Mouse (Mus musculus) lung, adult 2 months (tissue): Measurements from ENCODE around the gene Rras.

Experiments used
- CTCF ChIP-seq: fragments of 200-500 bp; IDR thresholded peaks from 2 replicates; pipeline ENCODE4 v1.5.1; 2011; ENCODE audit warnings: mild to moderate bottlenecking, low read length, control low read depth; ENCODE audit not compliant: insufficient read depth
- POLR2A ChIP-seq: fragments of 200-500 bp; IDR thresholded peaks from 2 replicates; pipeline ENCODE4 v1.6.1; 2011; ENCODE audit warnings: low read depth, mild to moderate bottlenecking, control low read depth, low read length, borderline replicate concordance; ENCODE audit errors: extremely low read depth

DNA sequence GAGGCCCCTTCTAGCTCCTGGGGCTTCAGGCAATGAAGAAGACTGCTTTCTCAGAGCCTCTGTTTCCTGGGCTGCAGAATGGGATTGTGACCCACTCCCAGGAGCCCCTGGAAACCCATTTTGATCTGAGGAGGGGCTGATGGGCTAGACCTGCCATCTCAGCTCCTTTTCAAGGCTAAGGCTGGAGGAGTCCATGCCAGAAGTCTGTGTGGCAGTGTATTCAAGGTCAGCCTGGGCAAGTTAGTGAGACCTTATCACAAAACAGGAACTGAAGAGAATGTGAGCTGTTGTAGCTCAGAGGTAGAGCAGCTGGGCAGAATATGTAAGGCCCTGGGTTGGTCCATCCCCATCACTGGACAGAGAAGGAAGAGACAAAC is 39.2 kb downstream of the Rras start:
- TF ChIP-seq CTCF = no peak
- no peak for TF ChIP-seq POLR2A
